Mouse (Mus musculus): ENCODE results near the gene Sympk. TPM values are rescaled to one million over a fixed set of nuclear protein-coding genes. Genes with fewer than 3 reads are reported as not detected.

Sympk gene
- polyA plus RNA-seq, 1 experiment from 2014 or later = 10.4 TPM

- Histone ChIP-seq H3K4me3 (ENCODE audit: low read depth, low read length) (peak overlapping the region; percentile 83), H3K27ac (ENCODE audit: low read length) (no peak overlapping the region), H3K4me1 (ENCODE audit: insufficient read depth, low read depth, low read length) (peaks cover 12% of the 10 kb centered on the region; the same call in 1 of the 2 replicates), H3K27me3 (replicated peaks; ENCODE audit: insufficient read depth, low read length) (no peaks in the 10 kb centered on the region), H3K9ac (replicated peaks; ENCODE audit: low read depth) (0 out of 2 replicates have a peak overlapping the region, but pooled peaks have one; percentile 23), H3K4me2 (replicated peaks; ENCODE audit: low read depth, low read length) (peak overlapping the region; percentile 84), H3K9me3 (ENCODE audit: low read length) (no peaks in the 10 kb centered on the region), H3K36me3 (ENCODE audit: insufficient read depth, low read length) (peaks cover 2% of the 10 kb centered on the region; the same call in 1 of the 2 replicates)
- ATAC-seq (no peak), DNase-seq (ENCODE audit: low spot score) (no peak)
- TF ChIP-seq EP300 (IDR thresholded peaks at IDR 0.05) (no peak), CTCF (IDR thresholded peaks at IDR 0.05) (no peak)
- WGBS = 51% methylated on average over 5 of the region's 5 CpGs
Measured at GRCm38 (mm10) chr7:19075231-19075630, 51.1 kb downstream of the Sympk start.

GRCm38 (mm10) chr7:19075723-19076585, 51.8 kb downstream of the Sympk start, which contains the start of gene Dmwd:
Dmwd (plus strand) TSS chr7:19076227.
- TF ChIP-seq EP300 (IDR thresholded peaks at IDR 0.05) (no peak), CTCF (IDR thresholded peaks at IDR 0.05) (no peak)
- Histone ChIP-seq H3K4me1 (ENCODE audit: insufficient read depth, low read depth, low read length) (peaks cover 12% of the 10 kb centered on the region; the same call in 1 of the 2 replicates), H3K36me3 (ENCODE audit: insufficient read depth, low read length) (peaks cover 8% of the 10 kb centered on the region; the same call in 1 of the 2 replicates), H3K9me3 (ENCODE audit: low read length) (no peaks in the 10 kb centered on the region), H3K27ac (ENCODE audit: low read length) (peak within 1 kb of the TSS; percentile 88), H3K4me2 (replicated peaks; ENCODE audit: low read depth, low read length) (peak within 1 kb of the TSS; percentile 84), H3K4me3 (ENCODE audit: low read depth, low read length) (peak within 1 kb of the TSS; percentile 83), H3K27me3 (replicated peaks; ENCODE audit: insufficient read depth, low read length) (no peaks in the 10 kb centered on the region), H3K9ac (replicated peaks; ENCODE audit: low read depth) (peak within 1 kb of the TSS; percentile 87)
- under 1% methylated on average over 63 of the region's 91 CpGs for WGBS
- DNase-seq (ENCODE audit: low spot score) (peak; percentile 99), ATAC-seq (peak; percentile 98)

- Histone ChIP-seq H3K4me1 (ENCODE audit: insufficient read depth, low read depth, low read length) (peaks cover 12% of the 10 kb centered on the region; the same call in 1 of the 2 replicates), H3K4me3 (ENCODE audit: low read depth, low read length) (peak overlapping the region; percentile 83), H3K36me3 (ENCODE audit: insufficient read depth, low read length) (peaks cover 15% of the 10 kb centered on the region; the same call in 1 of the 2 replicates), H3K27me3 (replicated peaks; ENCODE audit: insufficient read depth, low read length) (no peaks in the 10 kb centered on the region), H3K9me3 (ENCODE audit: low read length) (no peaks in the 10 kb centered on the region), H3K9ac (replicated peaks; ENCODE audit: low read depth) (peak overlapping the region; percentile 87), H3K27ac (ENCODE audit: low read length) (peak overlapping the region; percentile 88), H3K4me2 (replicated peaks; ENCODE audit: low read depth, low read length) (peak overlapping the region; percentile 84)
- no peak for DNase-seq (ENCODE audit: low spot score)
- no peak; the same call in 1 of the 2 replicates for ATAC-seq
- TF ChIP-seq CTCF (IDR thresholded peaks at IDR 0.05) (no peak), EP300 (IDR thresholded peaks at IDR 0.05) (no peak)
- WGBS = under 1% methylated on average over 21 of the region's 22 CpGs
Measured at GRCm38 (mm10) chr7:19076586-19076991, 52.4 kb downstream of the Sympk start.

GRCm38 (mm10) chr7:19077761-19078160, 53.6 kb downstream of the Sympk start:
- no peak overlapping the region for H3K4me3 ChIP-seq (ENCODE audit: low read depth, low read length)
- H3K27ac ChIP-seq (ENCODE audit: low read length) = no peak overlapping the region
- H3K27me3 ChIP-seq (replicated peaks; ENCODE audit: insufficient read depth, low read length) = no peaks in the 10 kb centered on the region
- no peak for TF ChIP-seq CTCF (IDR thresholded peaks at IDR 0.05)
- TF ChIP-seq EP300 (IDR thresholded peaks at IDR 0.05) = no peak
- DNase-seq (ENCODE audit: low spot score) (no peak), ATAC-seq (no peak)
- H3K9me3 ChIP-seq (ENCODE audit: low read length) = no peaks in the 10 kb centered on the region
- H3K4me2 ChIP-seq (replicated peaks; ENCODE audit: low read depth, low read length) = 0 out of 2 replicates have a peak overlapping the region, but pooled peaks have one; percentile 11
- no peak overlapping the region for H3K9ac ChIP-seq (replicated peaks; ENCODE audit: low read depth)
- WGBS = 46% methylated on average over 14 of the region's 14 CpGs
- peaks cover 22% of the 10 kb centered on the region; the same call in 1 of the 2 replicates for H3K36me3 ChIP-seq (ENCODE audit: insufficient read depth, low read length)
- peaks cover 13% of the 10 kb centered on the region; the same call in 1 of the 2 replicates for H3K4me1 ChIP-seq (ENCODE audit: insufficient read depth, low read depth, low read length)

GRCm38 (mm10) chr7:19078732-19079131, 54.6 kb downstream of the Sympk start:
- Histone ChIP-seq H3K4me2 (replicated peaks; ENCODE audit: low read depth, low read length) (no peak overlapping the region), H3K36me3 (ENCODE audit: insufficient read depth, low read length) (peaks cover 22% of the 10 kb centered on the region; the same call in 1 of the 2 replicates), H3K4me1 (ENCODE audit: insufficient read depth, low read depth, low read length) (peaks cover 17% of the 10 kb centered on the region; the same call in 1 of the 2 replicates), H3K27me3 (replicated peaks; ENCODE audit: insufficient read depth, low read length) (no peaks in the 10 kb centered on the region), H3K9me3 (ENCODE audit: low read length) (no peaks in the 10 kb centered on the region), H3K4me3 (ENCODE audit: low read depth, low read length) (no peak overlapping the region), H3K9ac (replicated peaks; ENCODE audit: low read depth) (no peak overlapping the region), H3K27ac (ENCODE audit: low read length) (no peak overlapping the region)
- DNase-seq (ENCODE audit: low spot score) = no peak
- ATAC-seq = no peak
- WGBS = 68% methylated on average over 3 of the region's 3 CpGs
- TF ChIP-seq CTCF (IDR thresholded peaks at IDR 0.05) = no peak
- no peak for TF ChIP-seq EP300 (IDR thresholded peaks at IDR 0.05)

GRCm38 (mm10) chr7:19080451-19080950, 56.3 kb downstream of the Sympk start:
- H3K4me3 ChIP-seq (ENCODE audit: low read depth, low read length) = no peak overlapping the region
- 82% methylated on average over 19 of the region's 19 CpGs for WGBS
- no peak overlapping the region for H3K4me2 ChIP-seq (replicated peaks; ENCODE audit: low read depth, low read length)
- TF ChIP-seq EP300 (IDR thresholded peaks at IDR 0.05) (no peak), CTCF (IDR thresholded peaks at IDR 0.05) (no peak)
- H3K9ac ChIP-seq (replicated peaks; ENCODE audit: low read depth) = no peak overlapping the region
- ATAC-seq (no peak), DNase-seq (ENCODE audit: low spot score) (no peak)
- H3K27me3 ChIP-seq (replicated peaks; ENCODE audit: insufficient read depth, low read length) = no peaks in the 10 kb centered on the region
- peaks cover 22% of the 10 kb centered on the region; the same call in 1 of the 2 replicates for H3K36me3 ChIP-seq (ENCODE audit: insufficient read depth, low read length)
- no peaks in the 10 kb centered on the region for H3K9me3 ChIP-seq (ENCODE audit: low read length)
- H3K27ac ChIP-seq (ENCODE audit: low read length) = no peak overlapping the region
- peaks cover 20% of the 10 kb centered on the region; the same call in 1 of the 2 replicates for H3K4me1 ChIP-seq (ENCODE audit: insufficient read depth, low read depth, low read length)

Measured in lung, postnatal 0 days (tissue).